Mouse (Mus musculus) erythroblast, embryonic 14.5 days (primary cell): ENCODE results near the gene Ifi27l2a.

ENCODE experiments used
- GATA1 ChIP-seq: IDR thresholded peaks from 2 replicates; pipeline ENCODE4 v1.6.1; 2012; ENCODE audit warnings: low read length, inconsistent platforms, mixed read lengths
- TAL1 ChIP-seq: IDR thresholded peaks from 3 replicates; pipeline ENCODE4 v1.6.1; 2012; ENCODE audit warnings: low read length, inconsistent platforms, mixed read lengths

GRCm38 (mm10) chr12:103437601-103438000, 5.9 kb downstream of the Ifi27l2a start:
- no peak for TF ChIP-seq GATA1
- no peak for TF ChIP-seq TAL1
